Mouse (Mus musculus) v-Abl transformed pro-B cells (cell line): ENCODE results near the gene Gm10320.

Experiments used
- in situ Hi-C, 2 experiments: fragments of 400-800 bp; cut with MboI; formaldehyde crosslinking; loops; one replicate each; pipeline ENCODE4 v1.15.1; 2025; ENCODE audit not compliant: unreplicated experiment in 2 of 2

Gm10320 gene

GRCm38 (mm10) chr13:98471756-98472155 lies 20.0 kb downstream of the Gm10320 start:
- in situ Hi-C loops = no loop called here

- in situ Hi-C loops = no loop called here
Measured at GRCm38 (mm10) chr13:98470321-98470720, 21.5 kb downstream of the Gm10320 start.

- in situ Hi-C loops = no loop called here
Measured at GRCm38 (mm10) chr13:98469916-98470315, 21.9 kb downstream of the Gm10320 start.

GRCm38 (mm10) chr13:98461467-98461866 lies 30.3 kb downstream of the Gm10320 start:
- in situ Hi-C loops = no loop called here

GRCm38 (mm10) chr13:98456398-98456797 lies 35.4 kb downstream of the Gm10320 start:
- in situ Hi-C loops = no loop called here

GRCm38 (mm10) chr13:98455646-98456045 lies 36.2 kb downstream of the Gm10320 start:
- in situ Hi-C loops = no loop called here

GRCm38 (mm10) chr13:98454224-98454967 lies 37.4 kb downstream of the Gm10320 start:
- in situ Hi-C loops = no loop called here

- in situ Hi-C loops = no loop called here
Measured at GRCm38 (mm10) chr13:98453146-98453545, 38.7 kb downstream of the Gm10320 start.

GRCm38 (mm10) chr13:98448696-98449095 lies 43.1 kb downstream of the Gm10320 start:
- in situ Hi-C loops = no loop called here

- in situ Hi-C loops = no loop called here
Measured at GRCm38 (mm10) chr13:98447741-98448140, 44.1 kb downstream of the Gm10320 start.

- in situ Hi-C loops = no loop called here
Measured at GRCm38 (mm10) chr13:98445391-98446125, 46.2 kb downstream of the Gm10320 start.

- in situ Hi-C loops = no loop called here
Measured at GRCm38 (mm10) chr13:98441001-98441400, 50.8 kb downstream of the Gm10320 start.

GRCm38 (mm10) chr13:98440293-98440952 lies 51.4 kb downstream of the Gm10320 start:
- in situ Hi-C loops = no loop called here
